Mouse (Mus musculus) heart, adult 18-20 months (tissue): ENCODE data around the gene Rsg1. TPM values are rescaled to one million over a fixed set of nuclear protein-coding genes. Genes with fewer than 3 reads are reported as not detected.

ENCODE experiments used
- DNase-seq, 2 experiments: peaks; one replicate each; pipeline ENCODE4 v3.0.0; 2021 to 2022; ENCODE audit warnings: mixed read lengths in 1 of 2
- total RNA-seq, 2 experiments: library from RNA; stranded (reverse); gene quantifications; 2 replicates each; pipeline ENCODE4 v1.2.3; 2021

Gene Rsg1
- total RNA-seq, 2 experiments from 2014 or later, result 0.52 to 1.2 TPM

- DNase-seq, result no peak
These were observed 33.2 kb downstream of the Rsg1 start for GRCm38 (mm10) chr4:141246998-141247350.

GRCm38 (mm10) chr4:141247776-141248613, 34.2 kb downstream of the Rsg1 start:
- peak in 1 of 2 experiments; percentile 42 for DNase-seq

- peak in 1 of 2 experiments; percentile 20 for DNase-seq
These were observed 34.8 kb downstream of the Rsg1 start for GRCm38 (mm10) chr4:141248614-141248978.

- DNase-seq, result no peak
These were observed 35.6 kb downstream of the Rsg1 start for GRCm38 (mm10) chr4:141249383-141249782.

- peak; percentile 77 to 80 for DNase-seq
These were observed 37.3 kb downstream of the Rsg1 start for GRCm38 (mm10) chr4:141251071-141251470.

- peak in 1 of 2 experiments; percentile 24 for DNase-seq
These were observed 38.9 kb downstream of the Rsg1 start for GRCm38 (mm10) chr4:141252641-141253040.

GRCm38 (mm10) chr4:141254234-141254633, 40.5 kb downstream of the Rsg1 start:
- DNase-seq, result peak; percentile 63 to 67

GRCm38 (mm10) chr4:141257440-141257839, 43.7 kb downstream of the Rsg1 start:
- DNase-seq, result no peak

- no peak for DNase-seq
These were observed 45.7 kb downstream of the Rsg1 start for GRCm38 (mm10) chr4:141259413-141259812.

- peak; percentile 67 to 75 for DNase-seq
These were observed 46.4 kb downstream of the Rsg1 start for GRCm38 (mm10) chr4:141260007-141260723.

GRCm38 (mm10) chr4:141262906-141263637, 49.3 kb downstream of the Rsg1 start:
- DNase-seq, result no peak

- no peak for DNase-seq
These were observed 52.4 kb downstream of the Rsg1 start for GRCm38 (mm10) chr4:141265979-141266637.

GRCm38 (mm10) chr4:141267250-141267649, 53.5 kb downstream of the Rsg1 start:
- no peak for DNase-seq

- DNase-seq, result peak in 1 of 2 experiments; percentile 85
These were observed 54.1 kb downstream of the Rsg1 start for GRCm38 (mm10) chr4:141267837-141268236.

GRCm38 (mm10) chr4:141268350-141268749, 54.6 kb downstream of the Rsg1 start:
- no peak for DNase-seq

- no peak for DNase-seq
These were observed 55.3 kb downstream of the Rsg1 start for GRCm38 (mm10) chr4:141269080-141269479.

- no peak for DNase-seq
These were observed 56.6 kb downstream of the Rsg1 start for GRCm38 (mm10) chr4:141270201-141270940.

GRCm38 (mm10) chr4:141271228-141271627, 57.5 kb downstream of the Rsg1 start:
- DNase-seq, result no peak

- peak in 1 of 2 experiments; percentile 45 for DNase-seq
These were observed 58.0 kb downstream of the Rsg1 start for GRCm38 (mm10) chr4:141271721-141272120.

- DNase-seq, result peak in 1 of 2 experiments; percentile 58
These were observed 59.1 kb downstream of the Rsg1 start for GRCm38 (mm10) chr4:141272878-141273277.

GRCm38 (mm10) chr4:141273296-141273695, 59.5 kb downstream of the Rsg1 start:
- peak; percentile 89 to 91 for DNase-seq
